Mouse (Mus musculus) spleen, postnatal 10 days (tissue): ENCODE measurements around the gene Olfr735.

Experiments used
- DNase-seq, 2 experiments: peaks; one replicate each; pipeline ENCODE4 v3.0.0; 2021 to 2022; ENCODE audit warnings: low spot score in 2 of 2

The Olfr735 gene

GRCm38 (mm10) chr14:50348796-50349195 is at the start of gene Olfr735:
Gene Olfr735 (minus strand): TSS chr14:50348872.
- no peak for DNase-seq

GRCm38 (mm10) chr14:50380863-50381262 is 32.2 kb upstream of the Olfr735 start, which contains the start of gene Olfr736:
Gene Olfr736 (plus strand): TSS chr14:50381163.
- no peak for DNase-seq

GRCm38 (mm10) chr14:50363561-50363960 is 14.9 kb upstream of the Olfr735 start:
- no peak for DNase-seq

- DNase-seq = no peak
These were observed 11.8 kb upstream of the Olfr735 start for GRCm38 (mm10) chr14:50360480-50360879.

- DNase-seq = no peak
These were observed 8.9 kb upstream of the Olfr735 start, which contains the start of gene Tlr11 for GRCm38 (mm10) chr14:50357593-50357992. Gene Tlr11 (plus strand): TSS chr14:50357914.

GRCm38 (mm10) chr14:50356725-50357124 is 8.1 kb upstream of the Olfr735 start:
- DNase-seq = no peak

GRCm38 (mm10) chr14:50352438-50352837 is 3.8 kb upstream of the Olfr735 start:
- peak in 1 of 2 experiments; percentile 34 for DNase-seq

GRCm38 (mm10) chr14:50326661-50327060 is 22.0 kb downstream of the Olfr735 start, which contains the start of gene Olfr734:
Gene Olfr734 (minus strand): TSS chr14:50326761.
- DNase-seq = no peak

- DNase-seq = no peak
These were observed 47.2 kb downstream of the Olfr735 start, which contains the start of gene Olfr733 for GRCm38 (mm10) chr14:50301422-50301821. Gene Olfr733 (minus strand): TSS chr14:50301522.
